Mouse (Mus musculus) lung, adult 10 weeks (tissue): ENCODE measurements around the gene Myh2. TPM values are rescaled to one million over a fixed set of nuclear protein-coding genes. Genes with fewer than 3 reads are reported as not detected.

ENCODE experiments used
- polyA plus RNA-seq: library from polyadenylated mRNA; stranded (reverse); fragments of 350-450 nt; fragmentation: Illumina TruSeq; extraction: RNeasy Lipid Tissue Mini Kit (QIAGEN cat#74804); gene quantifications from one replicate; pipeline ENCODE4 v1.2.3, GENCODE M21; 2014; ENCODE audit warnings: low read depth, low replicate concordance; ENCODE audit not compliant: insufficient read depth

Gene Myh2
- polyA plus RNA-seq, result not detected

GRCm38 (mm10) chr11:67170727-67171126 lies at the start of gene Myh2:
TSS of gene Myh2 (plus strand) at chr11:67171027.

GRCm38 (mm10) chr11:67199752-67200151 lies 28.9 kb downstream of the Myh2 start, which contains the start of gene Myh1:
TSS of gene Myh1 (plus strand) at chr11:67200052.

GRCm38 (mm10) chr11:67237481-67238079 lies 66.8 kb downstream of the Myh2 start, which contains the start of gene Myh4:
TSS of gene Myh4 (plus strand) at chr11:67238029.

Other genes starting within 250 kb of the Myh2 start
- not detected for gene Tmem238l, start 214.4 kb upstream of the Myh2 start, polyA plus RNA-seq
- 7.4 TPM for gene Tmem220, start 145.9 kb upstream of the Myh2 start, polyA plus RNA-seq
- gene Adprm, start 118.4 kb upstream of the Myh2 start, polyA plus RNA-seq, result 25.7 TPM
- gene Sco1, start 118.4 kb upstream of the Myh2 start, polyA plus RNA-seq, result 5.1 TPM
- not detected for gene Myh3, start 92.7 kb upstream of the Myh2 start, polyA plus RNA-seq
- gene Myh1, start 29.0 kb downstream of the Myh2 start, polyA plus RNA-seq, result 0.03 TPM
- not detected for gene Myh4, start 67.0 kb downstream of the Myh2 start, polyA plus RNA-seq
- gene Myh8, start 106.1 kb downstream of the Myh2 start, polyA plus RNA-seq, result not detected
- gene Myh13, start 150.6 kb downstream of the Myh2 start, polyA plus RNA-seq, result 3.0 TPM